Mouse (Mus musculus): ENCODE results near the gene Lrrk1. TPM values are rescaled to one million over a fixed set of nuclear protein-coding genes. Genes with fewer than 3 reads are reported as not detected.

Lrrk1 gene
- total and polyA plus RNA-seq, 2 experiments: 7.4 to 15.0 TPM

DNA sequence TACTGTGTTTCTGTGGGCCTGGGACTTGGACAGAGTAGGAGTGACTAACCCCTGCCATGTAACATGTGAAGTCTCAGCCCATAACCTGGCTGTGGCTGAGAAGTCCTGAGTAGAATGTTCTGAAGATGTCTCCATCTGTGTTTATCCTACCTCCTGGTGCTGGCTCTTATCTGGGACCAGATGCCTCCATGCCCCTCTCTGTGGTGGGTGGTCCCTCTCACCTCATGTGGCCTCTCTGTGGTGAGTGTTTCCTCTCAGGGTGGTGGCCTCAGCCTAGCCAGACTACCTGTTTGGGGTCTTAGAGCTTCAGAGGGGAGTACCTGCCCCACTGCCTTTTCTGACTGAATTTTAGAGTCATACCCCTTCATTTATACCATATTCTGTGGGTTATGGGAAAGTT is 139.9 kb downstream of the Lrrk1 start:
- no peak overlapping the region for H3K27ac ChIP-seq (replicated peaks; ENCODE audit: insufficient read depth, low read depth, low read length)
- no peaks in the 10 kb centered on the region for H3K4me1 ChIP-seq (ENCODE audit: control insufficient read depth, insufficient read depth, low read length)
- H3K9ac ChIP-seq (ENCODE audit: low read depth, low read length): no peak overlapping the region

DNA sequence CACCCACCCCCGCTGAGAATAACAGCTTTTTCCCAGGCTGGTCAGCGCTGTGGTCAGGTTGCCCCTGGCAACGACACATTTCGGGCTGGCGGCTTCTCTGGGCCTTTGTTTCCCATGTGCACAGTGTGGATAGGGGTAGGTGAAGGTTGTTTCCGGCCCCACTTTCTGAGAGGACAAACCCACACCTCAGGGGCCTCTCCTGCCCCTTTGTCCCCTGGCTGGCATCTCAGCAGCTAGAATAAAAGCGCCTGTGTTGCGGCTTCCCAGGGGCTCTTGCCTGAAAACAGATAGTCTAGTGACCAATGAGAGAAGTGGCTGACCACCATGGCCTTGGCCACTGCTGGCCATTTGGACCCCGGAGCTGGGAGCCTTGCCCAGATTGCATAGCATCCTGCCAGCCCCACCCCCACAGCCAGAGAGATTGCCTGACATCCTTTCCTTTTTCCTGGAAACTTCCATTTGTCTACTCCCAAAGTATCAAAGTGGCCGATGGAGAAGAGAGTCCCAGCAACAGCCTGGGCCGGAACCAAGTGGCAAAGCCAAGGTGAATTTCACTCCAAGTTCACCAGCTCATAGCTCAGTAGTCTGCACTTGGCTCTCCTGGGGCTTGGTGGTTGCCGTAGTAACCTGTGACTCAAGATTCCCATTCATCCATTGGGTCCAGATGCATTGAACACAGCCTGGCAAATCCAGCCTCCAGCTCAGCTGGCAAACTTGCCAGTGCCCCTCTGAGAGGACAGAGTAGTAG is 140.7 kb downstream of the Lrrk1 start:
- Histone ChIP-seq H3K9ac (ENCODE audit: low read depth, low read length) (no peak overlapping the region), H3K27ac (replicated peaks; ENCODE audit: insufficient read depth, low read depth, low read length) (no peak overlapping the region)

More for the DNA sequence above, 139.9 kb downstream of the Lrrk1 start:
- TF ChIP-seq CTCF (IDR thresholded peaks at IDR 0.05; ENCODE audit: low read depth, low read length): no peak
- TF ChIP-seq POLR2A (IDR thresholded peaks at IDR 0.05; ENCODE audit: extremely low read depth, insufficient read depth, low read length): no peak
- DNase-seq (ENCODE audit: extremely low read depth, low read depth, low spot score): no peak
- Histone ChIP-seq H3K79me2 (ENCODE audit: control insufficient read depth, insufficient read depth, low read length) (no peaks in the 10 kb centered on the region), H3K4me3 (ENCODE audit: insufficient read depth, low read depth, low read length) (no peak overlapping the region), H3K36me3 (ENCODE audit: control insufficient read depth, insufficient read depth, low read length) (no peaks in the 10 kb centered on the region), H3K27me3 (ENCODE audit: control insufficient read depth, insufficient read depth, low read length) (no peaks in the 10 kb centered on the region)

DNA sequence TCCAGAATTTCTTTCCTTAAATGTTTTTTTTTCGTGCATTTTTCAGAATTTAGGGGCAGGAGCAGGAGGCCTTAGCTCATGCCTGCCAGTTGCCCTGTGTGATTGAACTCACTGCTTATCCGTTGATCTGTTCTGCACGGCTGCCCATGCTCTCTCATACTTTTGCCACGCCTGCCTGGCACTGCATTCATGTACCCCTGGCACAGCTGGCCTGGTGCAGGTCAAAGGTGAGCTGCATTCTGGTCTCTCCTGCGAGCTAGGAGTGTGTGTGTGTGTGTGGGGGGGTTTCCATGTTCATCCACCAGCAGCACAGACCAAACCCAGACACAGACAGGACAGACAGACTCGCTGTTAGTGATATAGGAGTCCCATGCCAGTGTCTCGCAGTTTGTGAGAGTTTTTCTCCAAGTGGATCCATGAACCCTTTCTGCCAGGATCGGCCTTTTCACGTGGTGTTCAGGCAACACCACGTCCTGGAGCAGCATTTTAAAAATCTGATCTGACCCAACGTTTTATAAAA is 141.4 kb downstream of the Lrrk1 start:
- H3K27me3 ChIP-seq (ENCODE audit: control insufficient read depth, insufficient read depth, low read length): no peaks in the 10 kb centered on the region
- TF ChIP-seq POLR2A (IDR thresholded peaks at IDR 0.05; ENCODE audit: extremely low read depth, insufficient read depth, low read length): no peak
- H3K4me1 ChIP-seq (ENCODE audit: control insufficient read depth, insufficient read depth, low read length): no peaks in the 10 kb centered on the region
- no peak overlapping the region for H3K4me3 ChIP-seq (ENCODE audit: insufficient read depth, low read depth, low read length)
- no peaks in the 10 kb centered on the region for H3K79me2 ChIP-seq (ENCODE audit: control insufficient read depth, insufficient read depth, low read length)
- no peak overlapping the region for H3K9ac ChIP-seq (ENCODE audit: low read depth, low read length)
- H3K36me3 ChIP-seq (ENCODE audit: control insufficient read depth, insufficient read depth, low read length): no peaks in the 10 kb centered on the region
- WGBS: 80% methylated on average over 11 of the region's 11 CpGs
- H3K27ac ChIP-seq (replicated peaks; ENCODE audit: insufficient read depth, low read depth, low read length): no peak overlapping the region
- DNase-seq (ENCODE audit: extremely low read depth, low read depth, low spot score): no peak

More for the DNA sequence above, 140.7 kb downstream of the Lrrk1 start:
- no peak for DNase-seq (ENCODE audit: extremely low read depth, low read depth, low spot score)
- Histone ChIP-seq H3K4me3 (ENCODE audit: insufficient read depth, low read depth, low read length) (no peak overlapping the region), H3K36me3 (ENCODE audit: control insufficient read depth, insufficient read depth, low read length) (no peaks in the 10 kb centered on the region), H3K4me1 (ENCODE audit: control insufficient read depth, insufficient read depth, low read length) (no peaks in the 10 kb centered on the region), H3K79me2 (ENCODE audit: control insufficient read depth, insufficient read depth, low read length) (no peaks in the 10 kb centered on the region), H3K27me3 (ENCODE audit: control insufficient read depth, insufficient read depth, low read length) (no peaks in the 10 kb centered on the region)
- TF ChIP-seq POLR2A (IDR thresholded peaks at IDR 0.05; ENCODE audit: extremely low read depth, insufficient read depth, low read length) (no peak), CTCF (IDR thresholded peaks at IDR 0.05; ENCODE audit: low read depth, low read length) (no peak)
- WGBS: 78% methylated on average over 12 of the region's 12 CpGs

DNA sequence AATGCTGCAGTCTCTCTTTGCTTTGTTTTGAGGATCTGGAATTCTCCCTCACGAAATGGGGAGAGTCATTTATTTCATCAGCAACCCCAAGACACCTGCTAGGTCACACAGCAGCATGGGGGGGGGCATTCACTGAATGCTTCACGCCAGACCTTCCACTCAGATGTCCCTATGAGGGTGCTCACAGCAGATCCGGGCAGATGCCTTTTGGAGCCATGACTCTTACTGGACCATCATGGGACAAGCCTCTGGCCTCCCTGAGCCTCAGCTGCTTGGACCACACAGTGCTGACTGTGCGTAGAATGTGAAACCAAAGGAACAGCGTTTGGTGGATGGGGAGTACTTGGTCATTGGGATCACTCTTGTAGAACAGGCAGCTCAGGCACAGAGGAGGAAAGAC is 142.5 kb downstream of the Lrrk1 start:
- TF ChIP-seq CTCF (IDR thresholded peaks at IDR 0.05; ENCODE audit: low read depth, low read length) (no peak), POLR2A (IDR thresholded peaks at IDR 0.05; ENCODE audit: extremely low read depth, insufficient read depth, low read length) (no peak)
- Histone ChIP-seq H3K9ac (ENCODE audit: low read depth, low read length) (no peak overlapping the region), H3K4me1 (ENCODE audit: control insufficient read depth, insufficient read depth, low read length) (no peaks in the 10 kb centered on the region), H3K79me2 (ENCODE audit: control insufficient read depth, insufficient read depth, low read length) (no peaks in the 10 kb centered on the region), H3K27me3 (ENCODE audit: control insufficient read depth, insufficient read depth, low read length) (no peaks in the 10 kb centered on the region), H3K4me3 (ENCODE audit: insufficient read depth, low read depth, low read length) (no peak overlapping the region), H3K27ac (replicated peaks; ENCODE audit: insufficient read depth, low read depth, low read length) (no peak overlapping the region), H3K36me3 (ENCODE audit: control insufficient read depth, insufficient read depth, low read length) (no peaks in the 10 kb centered on the region)
- 84% methylated on average over 5 of the region's 5 CpGs for WGBS
- DNase-seq (ENCODE audit: extremely low read depth, low read depth, low spot score): no peak

DNA sequence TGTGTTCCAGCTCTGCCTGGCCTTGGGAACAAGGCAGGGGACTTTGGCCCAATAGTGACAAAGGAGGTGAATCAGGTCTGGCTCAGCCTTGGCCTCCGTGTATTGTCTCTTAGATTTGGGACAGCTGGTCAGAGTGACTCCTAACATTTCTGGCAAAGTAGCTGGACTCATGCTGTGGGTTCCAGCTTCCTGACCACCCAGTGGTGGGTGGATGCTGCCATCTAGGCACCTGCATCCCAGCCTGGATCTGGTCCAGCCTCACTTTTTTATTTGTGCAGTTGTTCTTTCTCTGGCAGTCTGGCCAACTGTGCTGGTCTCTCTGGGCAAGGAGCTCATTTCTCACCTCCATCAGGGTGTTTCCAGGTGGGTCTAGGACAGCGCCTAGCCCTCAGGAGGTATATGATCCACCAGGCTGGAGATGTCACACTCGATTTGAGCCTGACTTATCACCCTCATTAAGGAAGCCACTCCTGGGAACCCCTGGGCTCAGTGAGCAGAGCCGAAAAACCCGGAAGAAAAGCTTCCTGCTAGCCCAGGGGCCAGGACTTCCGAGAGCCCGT is 144.3 kb downstream of the Lrrk1 start:
- H3K79me2 ChIP-seq (ENCODE audit: control insufficient read depth, insufficient read depth, low read length): no peaks in the 10 kb centered on the region
- H3K27ac ChIP-seq (replicated peaks; ENCODE audit: insufficient read depth, low read depth, low read length): no peak overlapping the region
- H3K27me3 ChIP-seq (ENCODE audit: control insufficient read depth, insufficient read depth, low read length): no peaks in the 10 kb centered on the region
- 75% methylated on average over 7 of the region's 7 CpGs for WGBS
- no peak overlapping the region for H3K9ac ChIP-seq (ENCODE audit: low read depth, low read length)
- TF ChIP-seq POLR2A (IDR thresholded peaks at IDR 0.05; ENCODE audit: extremely low read depth, insufficient read depth, low read length) (no peak), CTCF (IDR thresholded peaks at IDR 0.05; ENCODE audit: low read depth, low read length) (no peak)
- DNase-seq (ENCODE audit: extremely low read depth, low read depth, low spot score): no peak
- no peak overlapping the region for H3K4me3 ChIP-seq (ENCODE audit: insufficient read depth, low read depth, low read length)
- no peaks in the 10 kb centered on the region for H3K4me1 ChIP-seq (ENCODE audit: control insufficient read depth, insufficient read depth, low read length)
- H3K36me3 ChIP-seq (ENCODE audit: control insufficient read depth, insufficient read depth, low read length): no peaks in the 10 kb centered on the region

DNA sequence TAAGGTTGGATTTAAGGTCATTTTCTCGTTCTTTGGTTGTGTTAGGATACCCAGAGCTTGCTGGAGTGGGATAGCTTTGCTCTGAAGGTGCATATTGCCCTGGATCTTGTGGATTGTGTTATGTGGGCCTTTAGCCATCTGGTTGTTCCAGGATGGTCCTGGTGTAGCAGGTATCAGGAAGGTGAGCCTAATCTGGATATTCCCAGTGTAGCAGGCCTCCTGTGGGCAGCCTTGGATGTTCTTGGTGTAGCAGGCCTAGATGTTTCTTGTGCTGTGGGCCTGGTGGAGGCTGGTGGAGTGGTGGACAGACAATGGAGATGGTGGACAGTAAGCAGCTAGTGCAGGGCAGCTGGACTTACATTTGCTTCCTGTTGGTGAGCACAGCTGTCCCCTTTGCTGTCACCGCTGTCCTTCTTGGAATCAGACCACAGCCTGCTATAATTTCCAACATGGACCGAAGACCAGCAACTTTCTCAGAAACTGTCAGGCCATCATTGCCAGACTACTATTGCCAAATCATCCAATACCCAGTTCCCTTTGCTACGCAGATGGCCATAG is 146.2 kb downstream of the Lrrk1 start:
- no peaks in the 10 kb centered on the region for H3K79me2 ChIP-seq (ENCODE audit: control insufficient read depth, insufficient read depth, low read length)
- no peaks in the 10 kb centered on the region for H3K4me1 ChIP-seq (ENCODE audit: control insufficient read depth, insufficient read depth, low read length)
- WGBS: 89% methylated on average over 4 of the region's 4 CpGs
- H3K4me3 ChIP-seq (ENCODE audit: insufficient read depth, low read depth, low read length): no peak overlapping the region
- no peaks in the 10 kb centered on the region for H3K27me3 ChIP-seq (ENCODE audit: control insufficient read depth, insufficient read depth, low read length)
- H3K27ac ChIP-seq (replicated peaks; ENCODE audit: insufficient read depth, low read depth, low read length): no peak overlapping the region
- H3K9ac ChIP-seq (ENCODE audit: low read depth, low read length): no peak overlapping the region
- DNase-seq (ENCODE audit: extremely low read depth, low read depth, low spot score): no peak
- H3K36me3 ChIP-seq (ENCODE audit: control insufficient read depth, insufficient read depth, low read length): no peaks in the 10 kb centered on the region
- no peak for TF ChIP-seq CTCF (IDR thresholded peaks at IDR 0.05; ENCODE audit: low read depth, low read length)
- TF ChIP-seq POLR2A (IDR thresholded peaks at IDR 0.05; ENCODE audit: extremely low read depth, insufficient read depth, low read length): no peak
